Mouse (Mus musculus) c-Kit-positive CD71-positive TER-119-negative erythroid progenitor cells, embryonic 14.5 days (primary cell): ENCODE results near the gene Alox5ap.
A peak's percentile ranks its signal among the peaks of the same experiment; 100 is the strongest.

ENCODE experiments used
- DNase-seq: peaks from one replicate; pipeline ENCODE4 v3.0.0-alpha.2; 2013; ENCODE audit warnings: low read depth

Alox5ap gene

DNA sequence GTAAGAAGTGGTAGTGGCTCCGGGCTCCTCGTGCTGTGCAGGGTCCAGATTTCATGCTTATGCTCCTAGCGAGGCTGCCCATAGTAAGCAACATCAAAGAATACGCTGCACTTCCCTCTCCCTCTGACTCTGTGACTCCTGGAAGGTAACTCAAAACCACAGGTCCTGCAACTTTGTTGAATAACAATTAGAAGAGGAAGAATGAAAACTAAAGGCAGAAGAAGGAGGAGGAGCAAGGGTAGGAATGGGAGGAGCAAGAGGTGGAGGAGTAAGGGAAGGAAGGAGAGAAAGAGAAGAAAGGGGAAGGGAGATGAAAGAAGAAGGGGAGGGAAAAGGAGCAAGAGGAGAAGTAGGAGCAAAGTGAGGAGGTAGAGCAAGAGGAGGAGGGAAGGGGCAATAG, at the start of gene Alox5ap:
Alox5ap (plus strand) TSS at position 363 of the 400 bp plus-strand sequence.
- no peak for DNase-seq

GRCm38 (mm10) chr5:149215540-149215939, 49.0 kb upstream of the Alox5ap start:
- no peak for DNase-seq

DNA sequence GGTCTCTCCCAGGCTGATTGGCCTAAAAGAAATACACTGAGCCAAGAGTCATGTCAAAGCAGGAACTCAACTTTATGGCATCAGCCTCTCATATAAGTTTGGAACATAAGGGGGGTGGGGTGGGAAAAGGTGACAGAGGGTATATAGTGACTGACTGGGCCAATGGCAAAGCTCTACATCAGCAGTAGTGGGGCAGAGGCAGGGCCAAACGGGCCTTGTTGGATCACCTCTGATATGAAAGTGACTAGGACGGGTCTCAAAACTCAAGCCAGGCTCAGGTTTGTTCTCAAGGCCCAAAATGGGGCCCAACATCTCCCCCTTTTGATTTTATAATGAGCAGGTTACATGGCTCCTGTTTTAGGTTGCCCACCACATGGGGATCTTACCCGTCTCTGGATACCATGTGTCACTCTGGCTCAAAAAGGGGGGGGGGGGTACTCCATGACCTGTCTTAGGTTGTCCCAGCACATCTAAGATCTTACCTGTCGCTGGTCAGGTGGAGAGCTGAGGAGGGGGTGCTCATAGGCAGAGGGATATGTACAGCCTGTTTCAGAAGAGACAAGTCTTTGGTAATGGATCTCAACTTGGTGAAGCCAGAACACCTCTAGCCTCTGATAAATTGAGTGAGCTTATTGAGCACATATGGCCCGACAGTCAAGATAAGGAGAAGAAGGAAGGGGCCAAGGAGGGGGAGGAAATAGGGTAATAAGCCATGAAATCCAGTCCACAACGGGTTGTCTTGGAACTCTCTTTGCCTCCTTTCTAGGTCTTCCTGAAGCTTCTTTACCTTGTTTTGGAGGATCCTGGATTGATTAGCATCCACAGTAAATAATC, 46.8 kb upstream of the Alox5ap start:
- no peak for DNase-seq

- peak; percentile 71 for DNase-seq
Observed at GRCm38 (mm10) chr5:149219493-149219892, 45.1 kb upstream of the Alox5ap start.

GRCm38 (mm10) chr5:149221355-149221754, 43.2 kb upstream of the Alox5ap start:
- DNase-seq, result no peak

- DNase-seq, result no peak
Observed at GRCm38 (mm10) chr5:149224666-149225065, 39.9 kb upstream of the Alox5ap start.

- DNase-seq, result peak; percentile 93
Observed at GRCm38 (mm10) chr5:149228700-149229618, 35.6 kb upstream of the Alox5ap start.

DNA sequence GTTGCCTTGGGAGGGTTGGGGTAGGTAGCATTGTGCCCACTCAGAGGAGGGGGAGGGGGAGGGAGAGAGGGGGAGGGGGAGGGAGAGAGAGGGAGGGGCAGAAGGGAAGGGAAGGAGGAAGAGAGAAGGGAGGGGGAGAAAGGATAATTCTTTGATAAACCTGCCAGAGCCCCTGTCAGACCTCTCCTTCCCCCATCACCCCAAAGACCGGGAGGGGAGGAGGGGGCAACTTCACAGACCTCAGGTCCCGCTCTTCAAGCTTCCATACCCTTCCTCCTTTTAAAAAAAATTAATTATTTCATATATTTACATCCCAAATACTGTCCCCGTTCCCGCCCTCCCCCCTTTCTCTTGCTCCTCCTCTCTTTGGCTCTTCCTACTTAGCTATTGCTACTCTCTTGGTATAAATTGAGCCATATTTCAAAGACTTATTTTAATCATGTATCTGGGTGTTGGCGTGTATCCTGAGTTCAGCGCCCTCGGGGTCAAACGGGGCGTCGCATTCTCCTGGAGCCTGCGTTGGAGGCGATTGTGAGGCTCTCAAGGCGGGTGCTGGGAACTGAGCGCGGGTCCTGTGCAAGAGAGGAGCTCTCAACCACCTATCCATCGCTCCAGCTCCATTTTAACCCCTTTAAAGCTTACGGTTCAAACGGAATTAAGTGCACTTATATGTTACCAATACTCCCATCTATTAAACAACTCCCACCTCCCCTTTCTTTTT, 34.8 kb upstream of the Alox5ap start:
- DNase-seq, result no peak

DNA sequence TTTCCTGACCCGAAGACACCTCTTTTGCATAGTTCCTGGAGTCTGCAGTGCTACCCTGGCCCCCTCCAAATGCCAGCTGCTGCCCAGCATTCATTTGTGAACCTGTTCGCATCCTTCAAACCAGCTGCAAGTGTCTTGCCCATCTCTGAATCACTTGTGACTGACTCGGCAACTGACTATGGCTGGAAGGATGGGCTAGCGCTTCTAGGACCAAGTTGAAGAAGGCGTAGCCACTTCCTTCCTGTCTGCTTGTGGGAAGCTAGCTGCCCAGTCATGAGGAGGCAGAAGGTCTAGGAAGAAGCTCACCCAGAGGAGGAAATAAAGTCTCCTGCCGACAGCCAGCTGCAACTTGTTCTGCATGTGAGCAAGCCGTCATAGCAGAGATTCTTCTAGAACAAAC, 29.6 kb upstream of the Alox5ap start:
- no peak for DNase-seq

- no peak for DNase-seq
Observed at GRCm38 (mm10) chr5:149237221-149237950, 27.2 kb upstream of the Alox5ap start.

DNA sequence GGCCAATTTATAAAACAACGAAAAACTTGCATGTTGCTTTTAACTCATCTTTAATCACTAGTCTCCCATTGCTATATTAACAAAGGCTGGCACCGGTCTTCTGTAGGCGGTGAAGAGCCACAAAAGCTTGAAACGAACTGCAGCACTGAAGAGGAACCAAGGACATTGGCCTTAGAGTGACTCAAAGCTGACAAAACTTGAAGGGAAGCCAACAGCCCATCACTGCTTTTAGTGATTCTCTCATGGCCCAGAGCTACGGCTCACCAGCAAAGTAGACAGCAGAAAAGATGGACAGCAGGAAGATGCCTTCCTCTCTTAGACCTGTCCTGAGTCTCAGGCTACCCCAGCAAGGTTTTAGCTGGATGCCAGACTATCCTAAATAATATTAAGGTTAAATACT, 22.1 kb upstream of the Alox5ap start:
- DNase-seq, result no peak

- DNase-seq, result no peak
Observed at GRCm38 (mm10) chr5:149243053-149243452, 21.5 kb upstream of the Alox5ap start.

DNA sequence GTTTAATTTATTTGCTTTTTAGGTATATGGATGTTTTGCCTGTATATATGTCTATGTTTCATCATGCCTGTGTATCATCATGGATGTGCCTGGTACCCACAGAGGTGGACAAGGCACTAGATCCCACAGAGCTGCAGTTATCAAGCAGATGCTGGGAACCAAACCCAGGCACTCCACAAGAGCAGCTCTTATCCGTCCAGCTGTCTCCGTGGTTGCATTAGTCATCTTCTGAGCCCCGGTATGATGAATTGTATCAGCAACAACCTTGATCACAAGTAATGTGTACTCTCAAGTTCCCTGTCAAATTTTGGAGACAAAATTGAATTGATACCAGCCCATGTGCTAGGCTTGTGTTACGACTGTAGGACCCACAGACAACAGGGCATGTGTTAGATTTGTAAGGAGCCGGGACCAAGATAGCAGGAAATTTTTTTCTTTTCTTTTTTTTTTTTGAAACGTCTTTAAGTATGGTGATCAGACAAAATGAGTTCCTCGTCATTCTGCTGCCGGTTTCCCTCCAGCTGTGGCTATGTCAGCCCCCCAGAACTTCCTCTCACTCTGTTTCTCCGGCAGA, 19.1 kb upstream of the Alox5ap start:
- DNase-seq, result peak; percentile 40

- DNase-seq, result peak; percentile 71
Observed at GRCm38 (mm10) chr5:149245965-149246470, 18.5 kb upstream of the Alox5ap start.

- no peak for DNase-seq
Observed at GRCm38 (mm10) chr5:149247047-149247904, 17.3 kb upstream of the Alox5ap start.

DNA sequence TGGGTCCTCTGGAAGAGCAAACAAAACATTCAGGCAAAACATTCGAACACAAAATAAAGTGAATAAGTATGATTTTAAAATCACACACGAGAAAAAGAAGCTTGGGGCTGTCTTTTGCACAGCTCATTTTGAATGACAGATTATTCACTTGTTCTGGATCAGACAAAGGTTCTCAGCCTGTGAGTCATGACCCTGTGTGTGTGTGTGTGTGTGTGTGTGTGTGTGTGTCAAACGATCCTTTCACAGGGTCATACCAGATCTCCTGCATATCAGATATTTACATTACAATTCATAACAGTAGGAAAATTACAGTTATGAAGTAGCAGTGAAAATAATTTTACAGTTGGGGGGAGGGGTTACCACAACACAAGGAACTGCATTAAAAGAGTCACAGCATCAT, 12.3 kb upstream of the Alox5ap start:
- DNase-seq, result no peak

- no peak for DNase-seq
Observed at GRCm38 (mm10) chr5:149253491-149253890, 11.1 kb upstream of the Alox5ap start.

DNA sequence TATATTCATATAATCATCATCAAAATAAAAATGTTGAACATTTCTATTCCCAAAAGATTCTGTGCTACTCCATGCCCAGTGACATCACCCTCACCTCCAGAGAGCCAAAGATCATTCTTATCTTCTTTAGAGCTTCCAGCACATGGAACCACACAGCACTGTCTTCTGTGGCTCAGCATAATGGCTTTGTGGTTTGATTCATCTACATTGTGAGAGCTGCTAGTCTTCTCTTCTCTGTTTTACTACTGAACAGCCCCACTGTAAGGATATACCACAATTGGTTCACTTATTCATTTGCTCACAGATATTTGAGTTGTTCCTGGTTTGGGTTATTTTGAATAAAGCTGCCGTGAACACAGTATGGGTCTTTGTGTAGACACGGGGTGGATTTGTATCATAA, 9.0 kb upstream of the Alox5ap start:
- DNase-seq, result no peak

DNA sequence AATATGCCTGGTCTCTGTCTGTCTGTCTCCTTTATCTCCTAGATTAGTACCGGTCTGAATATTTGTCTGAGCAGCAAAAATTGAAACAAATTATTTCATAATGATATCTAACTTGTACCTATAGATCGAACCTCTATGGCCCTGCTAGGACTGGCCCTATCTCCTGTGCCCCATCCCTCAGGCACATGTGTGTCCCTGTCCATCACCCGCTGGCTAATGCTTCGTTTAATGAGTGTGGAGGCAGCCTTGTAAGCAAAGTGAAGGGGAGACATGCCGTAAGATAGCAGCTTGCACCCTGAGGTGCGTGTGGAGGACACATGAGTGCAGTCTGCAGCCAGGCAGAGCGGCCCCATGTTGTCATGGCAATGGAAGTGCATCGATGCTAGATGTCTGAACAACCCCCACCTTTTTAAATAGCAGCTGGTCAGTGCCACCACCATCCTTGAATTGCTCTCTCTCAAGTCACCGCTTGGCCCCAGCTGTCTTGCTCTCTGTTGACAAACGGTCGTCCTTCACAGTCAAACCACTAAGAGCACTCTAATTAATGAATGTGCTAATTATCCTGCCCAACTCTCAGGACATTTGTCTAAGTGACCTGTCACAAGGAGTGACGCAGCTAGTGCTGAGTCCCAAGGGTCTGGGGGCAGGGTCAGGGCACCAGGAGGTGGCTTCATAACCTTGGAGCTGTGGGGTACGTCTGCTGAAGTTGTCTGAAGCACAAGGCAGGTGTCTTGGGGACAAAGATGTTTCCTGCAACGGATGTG, 6.9 kb upstream of the Alox5ap start:
- no peak for DNase-seq
